Mouse (Mus musculus) embryonic facial prominence, embryonic 11.5 days (tissue): ENCODE data around the gene Pls1. TPM values are rescaled to one million over a fixed set of nuclear protein-coding genes. Genes with fewer than 3 reads are reported as not detected.
A peak's percentile ranks its signal among the peaks of the same experiment; 100 is the strongest.

Experiments
- ATAC-seq: fragments of 200-750 bp; cut with Nextera tagmentation; replicated peaks from 2 replicates; pipeline ENCODE4 v1.8.0; 2017; ENCODE audit warnings: low read depth; ENCODE audit not compliant: insufficient number of reproducible peaks, low FRiP score, low TSS enrichment
- DNase-seq: peaks from one replicate; pipeline ENCODE4 v3.0.0-alpha.2; 2015; ENCODE audit warnings: low spot score
- H3K27ac ChIP-seq: fragments of 300-500 bp; sonication (generic); replicated peaks from 2 replicates; pipeline ENCODE4 v1.5.1; 2014; ENCODE audit warnings: mild to moderate bottlenecking, low read depth, low read length, control low read depth
- H3K27me3 ChIP-seq: fragments of 300-500 bp; sonication (generic); 2 replicates; pipeline ENCODE4 v1.6.1; 2014; ENCODE audit warnings: mild to moderate bottlenecking, low read length, moderate library complexity, mixed read lengths; ENCODE audit not compliant: control insufficient read depth, insufficient read depth
- H3K36me3 ChIP-seq: fragments of 300-500 bp; sonication (generic); replicated peaks from 2 replicates; pipeline ENCODE4 v1.6.1; 2014; ENCODE audit warnings: low read depth, mild to moderate bottlenecking, low read length, moderate library complexity, mixed read lengths; ENCODE audit not compliant: control insufficient read depth, insufficient read depth
- H3K4me1 ChIP-seq: fragments of 300-500 bp; sonication (generic); 2 replicates; pipeline ENCODE4 v1.6.1; 2014; ENCODE audit warnings: low read length, mixed read lengths; ENCODE audit not compliant: control insufficient read depth, insufficient read depth
- H3K4me2 ChIP-seq: fragments of 300-500 bp; sonication (generic); 2 replicates; pipeline ENCODE4 v1.6.1; 2014; ENCODE audit warnings: low read depth, mild to moderate bottlenecking, control low read depth, low read length, moderate library complexity
- H3K4me3 ChIP-seq: fragments of 300-500 bp; sonication (generic); 2 replicates; pipeline ENCODE4 v1.5.1; 2014; ENCODE audit warnings: low read depth, low read length, control low read depth
- H3K9ac ChIP-seq: fragments of 300-500 bp; sonication (generic); replicated peaks from 2 replicates; pipeline ENCODE4 v1.6.1; 2014; ENCODE audit warnings: mild to moderate bottlenecking, control low read depth, low read length
- H3K9me3 ChIP-seq: fragments of 300-500 bp; sonication (generic); replicated peaks from 2 replicates; pipeline ENCODE4 v1.6.1; 2016; ENCODE audit warnings: mild to moderate bottlenecking, low read length, inconsistent platforms, mixed read lengths; ENCODE audit not compliant: control insufficient read depth
- WGBS: fragments of 180-500 bp; shearing (Covaris S2); extraction: QIAGEN DNeasy Blood & Tissue Kit; methylation state at CpG from one replicate; pipeline ENCODE4 v1.1.7; 2014; 5-methylcytosine and 5-hydroxymethylcytosine counted together
- polyA plus RNA-seq: library from polyadenylated mRNA; unstranded; fragments of >200 nt; fragmentation: Nextera tagmentation; extraction: Ambion mirVana; gene quantifications from 2 replicates; pipeline ENCODE4 v1.2.1, GENCODE M21; 2014

Pls1 gene
- polyA plus RNA-seq, 1 experiment from 2014 or later = 8.6 TPM

DNA sequence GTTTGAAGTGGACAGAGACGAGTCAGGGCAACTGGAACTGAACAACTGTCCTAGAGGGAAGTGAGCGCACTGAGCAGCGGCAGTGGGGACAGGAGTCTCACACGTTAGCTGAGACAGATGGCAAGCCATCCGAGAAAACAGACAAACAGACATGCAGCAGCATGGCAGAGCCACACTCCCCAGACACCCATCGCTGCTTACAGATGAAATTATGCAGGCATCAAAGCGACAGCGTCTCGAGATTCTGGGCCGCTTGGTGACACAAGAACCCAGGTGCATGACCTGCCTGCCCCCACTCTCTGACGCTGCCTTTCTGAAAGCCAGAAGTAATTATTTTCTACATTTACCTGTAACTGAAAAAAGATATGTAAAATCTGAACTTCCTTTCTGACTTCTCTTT, 6.6 kb upstream of the Pls1 start:
- no peaks in the 10 kb centered on the region for H3K4me1 ChIP-seq
- no peak overlapping the region for H3K4me3 ChIP-seq
- WGBS = 63% methylated on average over 11 of the region's 11 CpGs
- no peak overlapping the region for H3K27ac ChIP-seq
- H3K4me2 ChIP-seq = no peak overlapping the region
- ATAC-seq = no peak
- 0 out of 2 replicates have a peak overlapping the region, but pooled peaks have one; percentile 6 for H3K9ac ChIP-seq
- H3K27me3 ChIP-seq = no peaks in the 10 kb centered on the region
- H3K36me3 ChIP-seq = no peaks in the 10 kb centered on the region
- no peaks in the 10 kb centered on the region for H3K9me3 ChIP-seq
- no peak for DNase-seq

DNA sequence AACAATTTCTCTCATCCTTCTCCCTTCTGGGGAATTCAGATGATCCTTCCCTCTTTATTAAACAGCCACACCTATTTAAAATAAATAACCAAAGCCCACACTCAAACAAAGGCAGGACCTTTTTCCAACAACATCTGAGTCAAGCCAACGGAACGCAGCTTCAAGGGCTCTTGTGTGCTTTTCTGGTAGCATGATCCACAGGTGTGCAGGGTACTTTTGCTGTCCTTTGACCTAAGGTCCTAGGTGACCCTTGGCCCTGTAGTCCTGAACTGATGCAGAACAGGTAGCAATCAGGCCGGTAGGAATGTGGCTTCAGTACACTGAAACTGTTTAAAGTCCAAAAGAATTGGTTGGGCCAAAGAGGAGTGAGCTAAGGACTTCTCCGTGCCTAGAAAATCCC, 600 bp upstream of the Pls1 start:
- H3K4me1 ChIP-seq = no peaks in the 10 kb centered on the region; the same call in 1 of the 2 replicates
- no peak overlapping the region for H3K4me3 ChIP-seq
- H3K4me2 ChIP-seq = no peak overlapping the region
- no peak overlapping the region for H3K9ac ChIP-seq
- no peaks in the 10 kb centered on the region for H3K36me3 ChIP-seq
- DNase-seq (no peak), ATAC-seq (no peak)
- H3K27me3 ChIP-seq = no peaks in the 10 kb centered on the region; the same call in 1 of the 2 replicates
- H3K27ac ChIP-seq = no peak overlapping the region
- WGBS = 52% methylated on average over 4 of the region's 4 CpGs
- H3K9me3 ChIP-seq = no peaks in the 10 kb centered on the region

DNA sequence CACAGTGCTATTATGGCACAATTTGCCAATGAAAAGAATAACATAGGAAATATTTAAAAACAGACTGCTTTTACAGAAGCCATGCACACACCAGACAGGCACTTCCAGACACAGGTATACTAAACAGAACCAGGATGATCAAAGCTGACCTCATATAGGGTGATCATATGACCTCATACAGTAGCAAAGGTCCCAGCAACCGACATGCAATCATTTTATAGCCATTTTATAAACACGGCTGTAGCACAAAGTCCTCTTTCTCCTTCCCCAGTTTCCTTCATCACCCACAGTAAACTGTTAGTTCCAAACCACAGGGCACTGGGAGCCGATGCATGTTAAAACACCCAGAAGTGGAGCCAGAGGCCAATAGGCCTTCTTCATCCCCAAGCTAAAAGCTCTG, 5.7 kb downstream of the Pls1 start:
- ATAC-seq (no peak), DNase-seq (no peak)
- Histone ChIP-seq H3K4me2 (no peak overlapping the region), H3K9ac (no peak overlapping the region), H3K4me1 (no peaks in the 10 kb centered on the region; the same call in 1 of the 2 replicates), H3K27ac (no peak overlapping the region), H3K9me3 (no peaks in the 10 kb centered on the region), H3K36me3 (no peaks in the 10 kb centered on the region), H3K4me3 (no peak overlapping the region), H3K27me3 (no peaks in the 10 kb centered on the region)
- 90% methylated on average over 3 of the region's 3 CpGs for WGBS

DNA sequence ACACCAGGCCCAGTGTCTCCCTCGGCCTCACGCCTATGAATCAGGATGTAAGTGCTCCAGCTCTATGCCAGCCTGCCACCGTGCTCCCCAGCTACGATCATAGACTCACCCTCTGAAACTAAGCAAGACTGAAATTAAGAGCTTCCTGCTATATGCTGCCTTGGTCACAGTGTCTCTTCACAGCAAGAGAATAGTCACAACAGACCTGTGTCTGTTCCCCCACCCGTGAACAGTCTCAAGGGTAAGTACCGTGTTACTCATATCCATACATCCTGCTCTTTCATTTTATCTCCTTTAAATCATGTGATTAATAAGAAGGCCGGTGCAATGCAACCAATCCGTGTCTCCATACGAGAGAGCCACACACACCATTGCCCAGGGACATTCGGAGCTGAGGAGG, 9.4 kb downstream of the Pls1 start:
- H3K9me3 ChIP-seq = no peaks in the 10 kb centered on the region
- H3K4me2 ChIP-seq = no peak overlapping the region

DNA sequence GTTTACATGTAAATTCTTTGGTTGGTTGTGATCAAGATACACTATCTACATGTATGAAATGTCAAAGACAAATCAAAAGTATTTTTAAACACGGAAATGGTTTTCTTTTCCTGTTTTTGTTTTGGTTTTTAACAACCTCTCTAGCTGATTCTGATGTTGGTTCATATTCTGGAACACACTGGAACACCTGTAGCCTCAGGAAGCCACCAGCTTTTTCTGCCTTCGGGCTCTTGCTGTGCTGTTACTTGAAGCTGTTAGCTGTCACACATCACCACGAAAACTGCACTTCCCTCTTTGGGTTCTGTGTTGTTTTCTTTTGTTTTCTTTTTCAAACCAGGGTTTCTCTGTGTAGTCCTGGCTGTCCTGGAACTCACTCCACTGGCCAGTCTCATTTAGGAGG, 10.3 kb downstream of the Pls1 start:
- 70% methylated on average over 3 of the region's 3 CpGs for WGBS
- H3K9me3 ChIP-seq = no peaks in the 10 kb centered on the region
- no peak overlapping the region for H3K4me2 ChIP-seq
- H3K36me3 ChIP-seq = no peaks in the 10 kb centered on the region
- ATAC-seq = no peak
- H3K27ac ChIP-seq = no peak overlapping the region
- H3K4me1 ChIP-seq = no peaks in the 10 kb centered on the region
- DNase-seq = no peak
- no peaks in the 10 kb centered on the region for H3K27me3 ChIP-seq
- H3K9ac ChIP-seq = no peak overlapping the region
- H3K4me3 ChIP-seq = no peak overlapping the region

More for the DNA sequence above, 9.4 kb downstream of the Pls1 start:
- no peaks in the 10 kb centered on the region for H3K36me3 ChIP-seq
- DNase-seq = no peak
- no peaks in the 10 kb centered on the region for H3K27me3 ChIP-seq
- no peaks in the 10 kb centered on the region for H3K4me1 ChIP-seq
- H3K9ac ChIP-seq = no peak overlapping the region
- WGBS = 94% methylated on average over 10 of the region's 10 CpGs
- H3K27ac ChIP-seq = no peak overlapping the region
- ATAC-seq = no peak
- no peak overlapping the region for H3K4me3 ChIP-seq

DNA sequence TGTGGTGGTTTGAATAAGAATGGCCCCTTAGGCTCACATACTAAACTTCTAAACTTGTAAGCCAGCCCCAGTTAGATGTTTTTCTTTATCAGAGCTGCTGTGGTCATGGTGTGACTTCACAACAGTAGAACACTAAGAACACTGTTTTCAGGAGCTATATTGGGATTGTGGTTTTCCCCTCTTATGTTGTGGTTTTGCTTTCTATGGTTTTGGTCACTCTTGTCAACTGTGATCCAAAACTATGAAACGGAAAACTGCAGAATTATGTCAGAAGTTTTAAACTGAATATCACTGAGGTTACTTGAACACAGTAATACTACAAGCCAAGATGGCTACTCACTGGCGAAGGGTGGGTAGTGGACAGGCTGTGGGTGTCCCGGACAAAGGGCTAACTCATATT, 12.4 kb downstream of the Pls1 start:
- no peak for DNase-seq
- 85% methylated on average over 3 of the region's 3 CpGs for WGBS
- H3K9me3 ChIP-seq = no peaks in the 10 kb centered on the region
- H3K36me3 ChIP-seq = no peaks in the 10 kb centered on the region
- H3K27me3 ChIP-seq = no peaks in the 10 kb centered on the region
- ATAC-seq = no peak
- no peak overlapping the region for H3K4me3 ChIP-seq
- H3K4me2 ChIP-seq = no peak overlapping the region
- H3K27ac ChIP-seq = no peak overlapping the region
- no peaks in the 10 kb centered on the region for H3K4me1 ChIP-seq
- H3K9ac ChIP-seq = no peak overlapping the region

DNA sequence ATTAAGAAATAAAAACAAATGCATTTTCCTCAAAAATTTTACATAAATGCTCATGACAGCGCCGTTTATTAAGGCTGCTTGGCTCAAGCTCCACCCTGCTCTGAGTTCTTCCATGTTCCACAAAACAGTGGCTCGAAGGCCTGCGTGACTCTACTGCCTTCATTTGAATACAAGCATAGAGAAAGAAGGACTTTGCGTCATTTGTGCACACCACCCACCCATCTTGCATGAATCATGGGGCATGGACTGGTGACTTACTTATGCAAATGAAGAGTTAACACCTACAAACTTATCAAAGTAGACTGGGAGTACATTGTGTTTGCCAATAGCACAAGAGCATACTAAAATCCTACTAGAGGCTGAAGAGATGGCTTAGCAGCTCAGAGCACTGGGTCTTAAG, 17.5 kb downstream of the Pls1 start:
- no peaks in the 10 kb centered on the region for H3K27me3 ChIP-seq
- no peak overlapping the region for H3K27ac ChIP-seq
- WGBS = 95% methylated on average over 5 of the region's 5 CpGs
- no peak overlapping the region for H3K9ac ChIP-seq
- no peak overlapping the region for H3K4me3 ChIP-seq
- no peak for ATAC-seq
- H3K4me2 ChIP-seq = no peak overlapping the region
- no peaks in the 10 kb centered on the region for H3K4me1 ChIP-seq
- DNase-seq = no peak
- H3K36me3 ChIP-seq = no peaks in the 10 kb centered on the region
- no peaks in the 10 kb centered on the region for H3K9me3 ChIP-seq

DNA sequence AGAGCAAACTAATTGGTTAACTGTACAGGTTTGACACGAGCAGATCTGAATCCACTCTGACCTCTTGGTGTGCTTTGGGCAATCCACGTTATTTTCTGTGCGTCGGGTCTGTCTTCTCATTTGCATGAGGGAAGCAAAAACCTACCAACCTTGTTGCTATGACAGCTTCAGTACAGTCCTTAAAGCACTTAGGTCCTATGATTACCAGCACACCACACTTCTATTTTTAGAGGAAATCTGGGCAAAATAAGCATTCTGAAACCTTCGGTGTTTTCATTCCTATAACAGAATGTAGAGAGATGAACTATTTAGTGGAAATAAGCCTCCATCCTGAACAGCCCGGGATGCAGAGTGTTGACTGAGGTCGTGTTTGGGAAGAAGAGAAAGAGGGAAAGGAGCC, 22.6 kb downstream of the Pls1 start:
- DNase-seq = no peak
- no peak overlapping the region for H3K9ac ChIP-seq
- H3K36me3 ChIP-seq = no peaks in the 10 kb centered on the region
- H3K27me3 ChIP-seq = no peaks in the 10 kb centered on the region
- H3K4me2 ChIP-seq = no peak overlapping the region
- ATAC-seq = no peak
- WGBS = 74% methylated on average over 7 of the region's 7 CpGs
- no peak overlapping the region for H3K27ac ChIP-seq
- no peak overlapping the region for H3K4me3 ChIP-seq
- no peaks in the 10 kb centered on the region for H3K4me1 ChIP-seq
- H3K9me3 ChIP-seq = no peaks in the 10 kb centered on the region
